ENCODE assay signal across 8 mouse cellular contexts in genomic region chr2:156497915-156498314, GRCm38 (mm10). TPM values are rescaled to one million over a fixed set of nuclear protein-coding genes. Genes with fewer than 3 reads are reported as not detected.
DNase-seq lines count a peak whose midpoint lies in the region; ATAC-seq and TF ChIP-seq lines count a peak whose summit lies in the region.

No protein-coding gene starts in this region.

- H3K9ac ChIP-seq in intestine, postnatal 0 days (ENCODE audit: low read depth, low read length) = no peak overlapping the region

- no peak overlapping the region for H3K27ac ChIP-seq in intestine, postnatal 0 days (ENCODE audit: low read depth, low read length)

- H3K4me2 ChIP-seq in intestine, postnatal 0 days (replicated peaks; ENCODE audit: low read depth) = no peak overlapping the region

- H3K27me3 ChIP-seq in intestine, postnatal 0 days (replicated peaks; ENCODE audit: control insufficient read depth, insufficient read depth, low read length) = no peaks in the 10 kb centered on the region
- H3K27me3 ChIP-seq in splenic B cell, adult 2 months (ENCODE audit: control insufficient read depth, insufficient read depth, low read length, poor library complexity, severe bottlenecking) = no peaks in the 10 kb centered on the region

- no peaks in the 10 kb centered on the region for H3K4me1 ChIP-seq in intestine, postnatal 0 days (replicated peaks; ENCODE audit: control insufficient read depth, insufficient read depth, low read length)

- peaks cover 27% of the 10 kb centered on the region; the same call in 1 of the 2 replicates for H3K36me3 ChIP-seq in intestine, postnatal 0 days (ENCODE audit: control insufficient read depth, insufficient read depth)
- H3K36me3 ChIP-seq in splenic B cell, adult 2 months (ENCODE audit: control insufficient read depth, insufficient read depth, low read length, poor library complexity, severe bottlenecking) = no peaks in the 10 kb centered on the region

- peak; percentile 88 for TF ChIP-seq CTCF in intestine, postnatal 0 days (IDR thresholded peaks at IDR 0.05; ENCODE audit: low read depth)

- no peak for ATAC-seq in intestine, postnatal 0 days

- 58% methylated on average over 5 of the region's 5 CpGs for WGBS in intestine, postnatal 0 days

- H3K9me3 ChIP-seq in intestine, postnatal 0 days (ENCODE audit: control insufficient read depth) = no peaks in the 10 kb centered on the region

- DNase-seq in heart, postnatal 10 days = peak; percentile 40 to 61
- DNase-seq in heart, postnatal 25 days (ENCODE audit: low spot score) = no peak
- DNase-seq in 416B (ENCODE audit: low read depth) = peak; percentile 73
- peak; percentile 31 for DNase-seq in adrenal gland, adult 8-10 months
- DNase-seq in embryo, embryonic 11.5 days (ENCODE audit: low read depth, low spot score) = peak; percentile 59
- DNase-seq in lung, postnatal 14 days = peak; percentile 67
- peak; percentile 50 for DNase-seq in splenic B cell, adult 2 months (ENCODE audit: low read depth, low spot score)

- intact Hi-C loops in heart, postnatal 10 days (cut with DNase I) = loop anchor here (5.0 kb wide), 1 partner anchor 156 kb away; no protein-coding TSS in a partner anchor
- intact Hi-C loops in heart, postnatal 25 days (cut with DNase I) = loop anchor here (5.0 kb wide), 1 partner anchor 76 kb away; the partner anchor contains the start of gene Epb41l1

- no peak overlapping the region for H3K4me3 ChIP-seq in intestine, postnatal 0 days (ENCODE audit: low read depth, low read length)

RNA-seq across cellular contexts. Expression of gene Aar2, which starts 49.5 kb away (rescaled TPM):
- total RNA-seq in heart, postnatal 10 days (2021) = 10 to 100 TPM; 19.7 to 22.7 TPM
- 10 to 100 TPM; 22.3 to 23.2 TPM for total RNA-seq in heart, postnatal 25 days (2021)
- 10 to 100 TPM; 38.9 to 51.9 (median 47.2) TPM for total RNA-seq in adrenal gland, adult 8-10 months (2022)
- polyA plus RNA-seq in intestine, postnatal 0 days (2015; fragmentation: Nextera tagmentation; extraction: Ambion mirVana) = 25.4 and 30.1 TPM in 2 replicates
